Mouse (Mus musculus) cerebellum, adult 11 months (tissue): Measurements from ENCODE around the gene Rnf39.

Source experiments
- DNase-seq: peaks from one replicate; pipeline ENCODE4 v3.0.0; 2022

The Rnf39 gene

DNA sequence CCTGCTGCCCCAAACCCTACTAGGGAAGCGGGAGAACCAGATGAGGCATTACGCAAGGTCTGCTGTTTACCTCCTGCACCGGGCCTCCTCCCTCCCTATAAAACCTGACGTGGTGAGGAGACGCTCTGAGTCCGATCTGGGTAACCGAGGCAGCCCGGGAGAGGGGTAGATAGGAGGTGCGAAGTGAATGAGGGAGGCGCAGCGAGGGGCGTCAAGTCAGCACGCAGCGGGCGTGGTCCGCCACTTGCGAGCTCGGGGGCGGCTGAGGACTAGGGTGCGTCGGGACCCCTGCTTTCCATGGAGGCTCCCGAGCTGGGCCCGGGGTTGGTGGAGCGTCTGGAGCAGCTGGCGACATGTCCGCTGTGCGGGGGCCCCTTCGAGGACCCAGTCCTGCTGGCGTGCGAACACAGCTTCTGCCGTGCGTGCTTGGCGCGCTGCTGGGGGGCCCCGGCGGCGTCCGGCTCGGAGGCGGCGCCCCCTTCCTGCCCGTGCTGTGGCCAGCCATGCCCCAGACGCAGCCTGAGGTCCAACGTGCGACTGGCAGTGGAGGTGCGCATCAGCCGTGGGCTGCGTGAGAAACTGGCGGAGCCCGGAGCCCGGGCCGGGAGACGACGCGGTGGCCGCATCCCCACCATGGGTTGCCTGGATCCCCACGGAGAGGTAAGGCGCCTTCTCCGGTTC is at the start of gene Rnf39:
Gene Rnf39, plus strand, starts transcription at position 128 of the 681 bp plus-strand sequence.
- peak; percentile 56 for DNase-seq

GRCm38 (mm10) chr17:36893387-36893786 is 49.3 kb upstream of the Rnf39 start:
- DNase-seq = no peak

DNA sequence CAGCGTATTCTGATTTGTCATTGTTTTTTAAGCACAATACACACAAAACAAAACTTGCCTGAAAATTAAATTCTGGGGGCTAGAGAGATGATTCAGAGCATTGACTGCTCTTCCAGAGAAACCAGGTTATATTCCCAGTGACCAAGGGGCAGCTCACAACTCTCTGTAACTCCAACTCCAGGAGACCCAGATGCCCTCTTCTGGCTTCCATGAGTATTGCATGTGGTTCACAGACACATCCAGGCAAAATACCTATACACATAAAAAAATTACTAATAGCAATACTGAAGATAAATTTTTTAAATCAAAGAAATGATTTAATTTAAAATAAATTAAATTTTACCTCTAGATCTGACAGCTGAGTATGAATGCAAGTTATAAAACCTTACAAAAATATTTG is 46.1 kb upstream of the Rnf39 start:
- DNase-seq = peak; percentile 12

- DNase-seq = no peak
These were observed 45.7 kb upstream of the Rnf39 start for GRCm38 (mm10) chr17:36897065-36897464.

GRCm38 (mm10) chr17:36897552-36898205 is 45.0 kb upstream of the Rnf39 start, which contains the start of gene Trim31:
Gene Trim31 (plus strand): TSS chr17:36898118.
- no peak for DNase-seq

DNA sequence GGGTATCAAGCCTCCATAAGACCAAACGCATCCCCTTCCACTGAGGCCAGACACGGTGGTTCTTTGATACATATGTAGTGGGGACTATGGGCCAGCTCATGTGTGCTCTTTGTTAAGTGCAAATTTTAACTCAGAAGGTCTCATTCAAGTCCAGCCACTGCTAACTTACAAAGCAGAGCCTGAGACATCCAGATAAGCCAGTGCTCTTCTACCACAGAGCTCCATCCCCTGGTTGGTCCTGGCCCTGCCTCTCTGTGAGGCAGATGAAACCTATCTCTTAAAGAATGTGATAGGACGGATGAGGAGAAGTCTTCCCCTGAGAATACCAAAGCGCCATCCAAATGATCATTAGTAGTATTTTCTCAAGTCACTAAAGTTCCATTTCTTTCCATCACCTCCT is 43.3 kb upstream of the Rnf39 start:
- DNase-seq = no peak

DNA sequence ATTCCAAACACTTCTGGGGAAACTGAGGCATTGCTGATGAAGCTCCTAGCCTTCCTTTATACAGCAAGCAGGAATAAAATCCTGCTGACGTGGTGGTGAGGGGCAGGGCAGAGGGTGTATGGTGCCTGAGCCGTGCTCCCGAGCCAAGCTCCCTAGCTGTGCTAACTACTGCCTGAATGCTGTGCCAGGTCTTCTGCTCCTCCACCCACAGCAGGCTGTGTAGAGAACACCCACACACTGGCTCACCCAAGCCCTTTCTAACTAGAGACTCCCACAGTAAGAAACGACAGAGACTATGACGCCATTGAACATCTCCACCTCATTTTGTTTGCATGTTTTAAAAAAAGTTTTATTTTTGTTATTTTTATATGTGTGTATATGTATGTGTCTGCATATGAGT is 42.7 kb upstream of the Rnf39 start:
- no peak for DNase-seq

DNA sequence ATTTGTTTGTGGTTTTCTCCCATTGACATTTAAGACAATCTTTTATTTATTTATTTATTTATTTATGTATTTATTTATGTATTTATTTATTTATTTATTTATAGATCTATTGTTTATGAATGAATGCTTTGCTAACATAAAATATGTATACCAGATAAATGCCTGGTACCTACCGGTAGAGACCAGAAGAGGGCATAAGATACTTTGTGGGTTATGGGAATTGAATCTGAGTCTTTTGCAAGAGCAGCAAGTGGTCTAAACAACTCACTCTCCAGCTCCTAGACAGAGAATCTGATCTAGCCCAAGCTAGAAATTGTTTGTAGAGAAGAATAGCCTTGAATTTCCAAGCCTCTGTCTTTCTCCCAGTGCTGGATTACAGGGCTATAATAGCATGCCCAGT is 42.0 kb upstream of the Rnf39 start:
- no peak for DNase-seq

- DNase-seq = no peak
These were observed 39.1 kb upstream of the Rnf39 start for GRCm38 (mm10) chr17:36903651-36904050.

DNA sequence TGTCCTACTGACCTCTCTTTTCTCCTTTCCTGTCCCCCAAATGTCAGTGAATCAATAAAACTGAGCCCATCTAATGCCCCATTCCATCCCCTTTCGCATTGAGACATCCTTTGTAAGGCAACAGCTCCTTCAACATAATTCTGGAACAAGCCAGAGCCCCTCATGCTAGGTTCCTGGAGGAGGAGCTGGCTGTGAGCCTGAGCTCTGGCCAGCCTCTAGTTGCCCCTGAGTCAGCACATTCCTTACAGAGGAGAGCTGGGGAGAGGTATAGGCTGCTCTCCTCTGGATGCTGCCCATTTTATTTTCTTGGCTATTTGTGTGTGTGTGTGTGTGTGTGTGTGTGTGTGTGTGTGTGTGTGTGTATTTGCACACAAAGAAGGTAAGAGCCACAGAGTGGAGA is 34.5 kb upstream of the Rnf39 start:
- DNase-seq = no peak

DNA sequence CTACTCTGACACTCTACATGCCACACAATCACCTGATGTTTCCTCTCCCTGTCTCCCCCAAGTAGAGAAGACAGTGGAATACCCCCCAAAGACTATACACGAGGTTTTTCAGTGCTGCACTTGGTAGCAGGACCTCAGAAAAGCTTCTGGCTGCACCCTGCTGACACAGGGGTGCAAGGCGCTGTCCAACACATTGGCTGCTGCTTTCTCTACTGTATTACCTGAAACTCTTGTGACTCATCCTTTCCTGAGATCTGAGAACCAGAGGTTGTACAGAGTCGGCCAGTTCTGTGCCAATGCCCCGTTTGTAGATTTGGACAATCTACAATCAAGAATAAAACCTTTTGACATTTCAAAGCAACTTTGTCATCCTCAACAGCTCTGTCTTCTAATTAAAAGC is 32.9 kb upstream of the Rnf39 start:
- no peak for DNase-seq

DNA sequence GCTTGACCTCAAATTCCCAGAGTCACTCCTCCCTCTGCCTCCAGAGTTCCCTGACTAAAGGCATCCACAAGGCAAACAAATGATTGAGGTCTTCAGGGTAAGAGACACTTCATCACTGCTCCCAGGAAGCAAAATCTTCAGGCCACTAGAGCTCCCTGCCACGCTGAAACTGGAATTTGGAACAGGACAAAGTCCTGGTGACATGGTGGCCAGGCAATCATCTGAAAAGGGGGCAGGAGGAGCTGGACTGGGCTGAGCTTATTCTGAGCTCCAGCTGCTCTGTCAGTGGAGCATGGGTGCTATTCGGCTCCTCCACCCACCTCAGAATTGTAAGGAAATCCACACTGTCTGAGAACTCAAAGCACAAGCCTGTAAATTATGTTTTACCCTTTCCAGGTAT is 30.7 kb upstream of the Rnf39 start:
- DNase-seq = no peak

DNA sequence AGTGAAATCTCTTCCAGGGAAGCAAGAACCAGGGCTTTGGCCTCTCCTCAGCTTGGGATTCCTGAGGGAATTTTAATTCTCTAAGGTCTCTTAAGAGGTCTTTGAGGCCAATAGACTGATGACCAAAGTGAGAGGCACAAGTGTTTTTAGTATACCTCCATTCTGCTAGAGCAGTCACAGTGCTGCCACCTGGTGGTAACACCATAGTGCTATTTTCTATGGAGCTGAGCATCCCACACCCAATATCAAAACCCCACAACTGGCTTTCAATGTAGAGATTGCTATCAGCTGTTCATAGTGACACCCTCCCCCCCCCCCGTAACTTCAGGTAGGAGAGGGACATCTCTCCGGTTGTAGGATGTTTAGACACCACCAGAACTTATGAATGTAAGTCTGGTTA is 28.6 kb upstream of the Rnf39 start:
- peak; percentile 59 for DNase-seq

GRCm38 (mm10) chr17:36915076-36915475 is 27.6 kb upstream of the Rnf39 start:
- peak; percentile 31 for DNase-seq

GRCm38 (mm10) chr17:36920239-36920638 is 22.5 kb upstream of the Rnf39 start:
- no peak for DNase-seq

DNA sequence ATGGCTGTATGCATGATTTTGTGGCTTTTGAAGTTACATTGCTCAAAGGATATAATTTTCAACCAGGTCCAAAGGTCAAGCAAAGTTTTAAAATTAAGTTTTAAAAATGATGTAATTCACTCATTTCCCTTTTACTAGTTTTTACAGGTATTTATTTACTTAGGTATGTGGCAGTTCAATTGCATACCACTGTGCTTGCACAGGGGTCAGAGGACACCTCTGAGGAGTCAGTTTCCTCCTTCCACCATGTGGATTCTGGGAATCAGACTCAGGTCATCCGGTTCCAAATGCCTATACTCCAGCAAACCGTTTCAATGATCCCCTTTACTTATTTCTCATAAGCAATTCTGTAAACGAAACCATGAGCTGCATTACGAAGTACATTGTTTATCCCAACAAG is 20.0 kb upstream of the Rnf39 start:
- no peak for DNase-seq

DNA sequence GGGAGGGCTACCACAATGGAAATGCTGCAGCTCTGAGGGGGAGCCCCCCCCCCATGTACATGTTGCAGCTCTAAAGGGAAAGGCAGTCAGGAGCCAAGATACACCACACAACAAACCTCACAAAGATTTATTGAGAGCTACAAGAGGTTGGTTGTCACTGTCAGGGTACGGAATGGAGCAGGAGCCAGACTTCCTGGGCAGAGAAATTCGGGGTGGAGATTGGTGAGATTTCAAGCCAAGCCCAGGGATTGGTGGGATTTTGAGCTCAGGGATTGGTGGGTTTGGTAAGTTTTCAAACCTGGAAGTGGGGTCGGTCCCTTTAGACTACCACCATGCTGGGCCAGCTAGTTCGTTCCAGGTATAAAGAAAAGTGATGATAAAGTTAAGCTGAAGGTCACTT is 19.2 kb upstream of the Rnf39 start:
- DNase-seq = no peak

GRCm38 (mm10) chr17:36927496-36928120 is 15.1 kb upstream of the Rnf39 start:
- no peak for DNase-seq

- no peak for DNase-seq
These were observed 13.3 kb upstream of the Rnf39 start for GRCm38 (mm10) chr17:36929236-36929932.

- no peak for DNase-seq
These were observed 12.5 kb upstream of the Rnf39 start for GRCm38 (mm10) chr17:36930233-36930632.

DNA sequence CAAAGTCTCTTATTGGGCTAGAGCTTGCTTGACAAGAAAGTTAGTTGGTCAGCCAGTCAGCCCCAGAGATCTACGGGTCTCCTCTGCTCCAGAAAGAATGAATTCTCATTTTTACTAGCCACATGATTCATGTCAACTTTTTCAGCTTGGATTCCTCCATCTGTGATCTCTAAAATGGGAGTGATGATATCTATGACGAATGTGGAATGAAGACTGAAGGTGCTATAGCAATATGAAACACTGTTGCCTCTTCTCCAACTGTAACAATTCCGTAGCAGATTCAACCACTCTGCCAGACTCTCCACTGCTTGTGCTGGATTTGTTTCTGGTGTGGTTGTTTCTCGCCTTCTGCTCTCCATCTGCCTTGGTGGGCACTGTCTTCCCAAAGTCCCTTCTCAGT is 11.6 kb upstream of the Rnf39 start:
- DNase-seq = no peak

DNA sequence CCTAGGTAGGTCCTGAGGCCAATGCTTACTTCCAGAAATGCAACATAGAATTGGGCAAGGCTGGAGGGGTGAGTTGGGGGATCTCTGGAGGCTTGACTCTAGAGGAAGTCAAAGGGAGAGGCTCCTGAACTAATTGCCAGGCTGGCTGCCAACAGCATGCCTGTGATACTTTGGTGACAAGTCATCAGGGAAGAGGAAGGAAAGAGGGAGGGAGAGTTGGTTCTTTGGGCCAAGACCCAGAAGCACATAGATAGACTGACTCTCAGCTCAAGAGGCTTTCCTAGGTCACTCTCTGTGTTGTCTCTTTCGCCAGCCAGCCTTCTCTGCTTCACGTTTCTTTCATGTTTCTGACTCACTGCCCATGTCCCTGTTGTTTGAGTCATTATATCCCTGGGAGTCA is 10.9 kb upstream of the Rnf39 start:
- DNase-seq = no peak

DNA sequence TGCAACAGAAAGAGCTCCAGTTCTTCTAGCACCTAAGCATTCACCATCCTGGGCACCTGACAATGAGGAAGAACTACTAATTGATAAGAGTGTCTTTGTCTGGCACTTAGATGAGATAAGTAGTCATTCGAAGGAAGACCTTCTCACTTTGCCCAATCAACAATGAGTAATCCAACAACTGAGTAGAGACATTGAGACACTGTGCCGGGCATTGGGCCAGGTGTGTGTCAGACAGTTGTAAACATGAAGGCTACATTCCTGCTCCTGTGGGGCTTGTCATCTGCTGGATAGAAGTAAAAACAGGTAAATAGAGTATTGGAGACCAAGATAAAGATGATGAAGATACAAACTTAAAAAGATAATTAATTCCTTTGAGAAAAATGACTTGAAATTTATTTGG is 4.7 kb upstream of the Rnf39 start:
- DNase-seq = no peak

GRCm38 (mm10) chr17:36942391-36942790 is 327 bp upstream of the Rnf39 start:
- peak; percentile 78 for DNase-seq
